Mouse (Mus musculus): Measurements from ENCODE around the gene Pde11a.
"Not testable (repeated sequence)": the region's sequence is repeated elsewhere in the genome, so short reads cannot be mapped to it uniquely, and the experiment has no call there.

GRCm38 (mm10) chr2:75981440-75982081 lies 357.0 kb downstream of the Pde11a start, which contains the start of gene Ttc30a1:
- TF ChIP-seq CTCF (IDR thresholded peaks at IDR 0.05; ENCODE audit: control insufficient read depth, insufficient read depth, low read length); POLR2A (IDR thresholded peaks at IDR 0.05; ENCODE audit: borderline replicate concordance, control insufficient read depth, low read depth, low read length): not testable (repeated sequence)

Data from bone marrow, adult 2 months (tissue).